Mouse (Mus musculus): ENCODE results near the gene Efcab11.

The Efcab11 gene

DNA sequence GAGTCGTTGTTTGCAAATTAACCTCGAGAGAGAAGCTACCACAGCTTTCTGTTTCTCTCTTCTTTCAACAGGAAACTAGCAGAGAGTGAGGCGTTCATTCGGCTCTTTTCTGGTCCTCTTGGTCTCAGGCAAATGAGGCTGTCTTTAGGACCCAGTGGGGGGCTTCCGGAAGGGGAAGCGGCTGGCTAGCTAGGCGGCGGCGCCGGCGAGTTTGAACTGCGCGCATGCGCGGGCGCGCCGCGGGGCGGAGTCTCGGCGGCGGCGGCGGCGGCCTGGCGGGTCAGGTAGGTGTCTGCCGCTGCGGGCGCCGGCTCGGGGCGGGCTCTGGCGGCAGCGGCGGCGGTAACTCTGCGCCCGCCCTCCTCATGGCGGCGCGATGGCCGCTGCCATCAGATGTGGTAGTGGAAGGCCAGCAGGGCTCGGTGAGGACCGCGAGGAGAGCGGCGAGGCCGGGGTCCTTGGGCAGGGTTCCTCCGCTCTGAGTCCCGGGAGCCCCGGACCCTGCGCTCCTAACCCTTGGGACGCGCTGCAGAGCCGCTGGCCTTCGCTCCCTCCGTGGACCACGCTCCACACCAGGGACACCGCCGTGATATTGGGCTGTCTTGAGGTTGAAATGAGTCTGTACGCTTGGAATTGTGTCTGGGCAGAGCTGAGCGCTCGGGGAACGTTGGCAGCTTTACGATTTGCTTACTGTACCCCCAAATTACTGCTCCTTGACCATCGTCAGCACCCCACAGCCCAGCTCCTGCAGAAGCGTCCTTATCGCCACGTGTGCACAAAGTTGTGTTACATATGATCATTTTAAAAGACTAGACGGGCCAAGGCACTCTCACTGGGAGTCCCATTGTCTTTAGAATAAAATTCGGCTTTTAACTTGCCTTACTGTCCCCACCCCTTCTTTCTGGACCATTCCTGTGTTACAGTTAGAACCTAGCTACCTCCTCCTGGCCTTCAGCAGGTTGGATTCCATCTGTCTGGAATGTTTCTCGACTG is at the start of gene Efcab11, which contains the start of gene Tdp1:
TSS of gene Efcab11 (minus strand) at position 171 of the 993 bp plus-strand sequence.
TSS of gene Tdp1 (plus strand) at position 249 of the 993 bp plus-strand sequence.
- DNase-seq (ENCODE audit: low read depth, low spot score), result peak; percentile 97

DNA sequence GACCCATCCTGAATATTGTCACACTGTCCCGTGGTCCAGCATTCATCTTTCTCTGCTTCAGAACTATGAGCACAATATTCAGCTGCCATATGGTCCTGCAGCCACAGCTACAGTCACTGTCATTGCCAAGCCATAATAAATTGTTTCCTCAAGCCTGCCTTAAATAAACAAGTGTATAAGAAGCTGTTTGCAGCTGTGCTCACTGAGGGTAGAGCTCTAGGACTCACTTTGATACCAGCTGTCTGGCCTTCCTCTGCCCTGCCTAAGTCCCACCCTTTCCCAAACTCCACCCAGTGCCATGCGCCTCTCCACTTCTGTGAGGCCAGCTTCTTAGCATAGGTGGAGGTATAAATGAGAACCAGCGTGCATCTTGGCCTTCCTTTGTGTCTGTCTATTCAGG is 49.4 kb upstream of the Efcab11 start:
- no peak for DNase-seq (ENCODE audit: low read depth, low spot score)

DNA sequence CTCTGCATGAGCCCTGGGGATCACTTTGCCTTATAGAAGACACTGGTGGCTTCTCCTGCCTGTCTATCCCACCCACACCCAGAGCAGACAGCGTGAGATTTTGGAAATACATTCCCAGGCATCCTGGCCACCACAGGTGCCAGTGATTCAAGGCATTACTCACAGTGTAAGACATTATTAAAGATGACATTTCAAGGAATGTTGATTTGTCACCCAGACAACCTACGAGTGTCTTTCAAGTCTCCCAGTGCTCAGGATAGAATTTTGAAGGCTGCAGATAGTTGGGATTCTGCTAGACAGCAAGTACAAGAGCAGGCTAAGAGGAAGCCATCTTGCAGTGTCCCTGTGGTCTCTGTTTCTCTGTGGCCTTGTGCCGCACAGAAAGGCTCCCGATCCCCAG is 48.0 kb upstream of the Efcab11 start:
- DNase-seq (ENCODE audit: low read depth, low spot score), result no peak

DNA sequence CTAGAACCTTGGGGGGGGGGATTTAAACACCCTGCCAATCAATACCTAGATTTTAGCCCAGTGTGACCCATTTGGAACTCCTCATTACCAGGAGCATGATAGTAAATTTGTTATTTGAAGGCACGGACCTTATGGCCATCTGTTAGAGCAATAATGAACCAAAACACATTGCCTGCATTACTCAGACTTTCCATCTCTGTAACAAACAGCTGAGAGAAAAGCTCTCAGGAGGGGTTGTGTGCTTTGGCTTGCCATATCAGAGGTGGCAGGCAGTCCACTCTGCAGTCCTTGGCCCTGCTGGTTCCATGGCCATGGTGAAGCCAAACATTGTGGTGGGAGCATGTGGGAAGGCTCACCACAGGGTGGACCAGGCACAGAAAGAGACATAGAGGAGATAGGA is 44.9 kb upstream of the Efcab11 start:
- no peak for DNase-seq (ENCODE audit: low read depth, low spot score)

GRCm38 (mm10) chr12:99928311-99928710 is 44.1 kb upstream of the Efcab11 start:
- DNase-seq (ENCODE audit: low read depth, low spot score), result no peak

GRCm38 (mm10) chr12:99923703-99924102 is 39.5 kb upstream of the Efcab11 start:
- DNase-seq (ENCODE audit: low read depth, low spot score), result no peak

- no peak for DNase-seq (ENCODE audit: low read depth, low spot score)
Observed at GRCm38 (mm10) chr12:99923131-99923606, 38.9 kb upstream of the Efcab11 start.

- DNase-seq (ENCODE audit: low read depth, low spot score), result peak; percentile 34
Observed at GRCm38 (mm10) chr12:99921045-99921444, 36.8 kb upstream of the Efcab11 start.

- DNase-seq (ENCODE audit: low read depth, low spot score), result no peak
Observed at GRCm38 (mm10) chr12:99919636-99920035, 35.4 kb upstream of the Efcab11 start.

GRCm38 (mm10) chr12:99917800-99918427 is 33.7 kb upstream of the Efcab11 start:
- no peak for DNase-seq (ENCODE audit: low read depth, low spot score)

- DNase-seq (ENCODE audit: low read depth, low spot score), result no peak
Observed at GRCm38 (mm10) chr12:99911466-99911865, 27.2 kb upstream of the Efcab11 start.

- no peak for DNase-seq (ENCODE audit: low read depth, low spot score)
Observed at GRCm38 (mm10) chr12:99904537-99904936, 20.3 kb upstream of the Efcab11 start.

DNA sequence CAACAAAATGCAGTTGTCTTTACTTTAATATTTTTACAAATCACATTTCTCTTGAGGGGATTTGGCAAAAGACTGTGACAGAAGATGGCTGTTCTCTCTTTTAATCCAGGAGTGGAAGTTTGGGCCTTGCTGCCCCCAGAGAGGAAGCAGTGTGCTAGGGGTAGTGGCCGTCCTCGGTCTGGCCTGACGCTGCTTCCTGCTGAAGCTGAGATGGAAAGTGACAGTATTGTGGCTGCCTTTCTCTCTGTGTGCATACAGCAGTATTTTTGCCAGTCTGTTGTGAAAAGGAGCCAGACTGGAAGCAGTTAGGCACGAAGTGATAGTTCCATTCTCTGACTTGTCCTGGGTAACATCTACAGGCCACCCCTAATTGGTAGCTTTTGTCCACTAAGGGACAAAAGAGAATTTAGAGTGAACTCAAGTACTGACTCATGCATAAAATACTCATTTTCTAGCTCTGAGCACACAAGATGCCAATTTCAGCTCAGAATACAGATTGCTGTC is 18.7 kb upstream of the Efcab11 start:
- DNase-seq (ENCODE audit: low read depth, low spot score), result no peak

- DNase-seq (ENCODE audit: low read depth, low spot score), result peak; percentile 10
Observed at GRCm38 (mm10) chr12:99901973-99902866, 18.0 kb upstream of the Efcab11 start.

GRCm38 (mm10) chr12:99899991-99900390 is 15.8 kb upstream of the Efcab11 start:
- DNase-seq (ENCODE audit: low read depth, low spot score), result peak; percentile 28

DNA sequence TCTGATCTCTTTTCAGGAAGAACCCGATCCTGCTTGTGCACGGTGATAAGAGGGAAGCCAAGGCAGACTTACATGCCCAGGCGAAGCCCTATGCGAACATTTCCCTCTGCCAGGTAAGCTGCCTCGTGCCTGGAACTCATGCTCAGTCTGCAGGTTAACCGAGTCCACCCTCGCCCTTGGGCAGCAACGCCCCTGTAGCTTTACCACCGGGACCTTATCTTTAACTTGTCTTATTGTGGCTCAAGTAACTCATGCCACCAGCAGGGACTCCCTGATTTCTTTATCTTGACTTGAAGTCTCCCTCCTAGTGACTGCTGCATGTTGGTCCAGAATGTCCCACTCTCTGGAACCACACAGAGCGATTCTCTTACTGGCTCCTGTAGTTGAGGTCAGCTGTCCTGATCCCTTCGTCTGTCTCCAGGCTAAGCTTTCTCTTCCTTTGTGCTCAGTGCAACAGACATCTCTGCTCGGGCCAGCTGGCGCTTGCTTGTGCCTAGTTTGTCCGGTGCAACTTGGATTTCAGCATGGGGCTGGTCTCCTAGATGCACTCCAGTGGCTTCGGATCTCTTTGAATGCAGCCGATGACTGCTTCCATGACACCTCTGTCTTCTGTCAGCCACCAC is 14.1 kb upstream of the Efcab11 start:
- DNase-seq (ENCODE audit: low read depth, low spot score), result no peak

DNA sequence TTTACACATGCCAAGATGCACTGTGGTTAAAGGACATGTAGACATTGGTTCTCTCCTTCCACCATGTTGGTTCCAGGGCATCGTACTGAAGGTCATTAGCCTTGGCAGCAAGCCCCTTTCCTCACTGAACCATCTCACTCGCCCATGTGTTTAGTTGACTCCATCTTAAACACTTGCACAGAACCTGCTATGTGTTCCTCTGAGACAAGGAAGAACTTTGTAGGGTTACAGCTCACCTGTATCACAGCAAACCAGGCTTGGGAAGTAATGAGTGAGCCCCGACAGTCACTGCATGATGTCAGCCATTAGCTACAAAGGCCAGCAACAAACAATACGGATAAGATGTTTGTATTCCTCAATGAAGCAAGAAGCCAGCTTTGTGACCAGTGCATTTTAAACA is 13.6 kb upstream of the Efcab11 start:
- no peak for DNase-seq (ENCODE audit: low read depth, low spot score)

DNA sequence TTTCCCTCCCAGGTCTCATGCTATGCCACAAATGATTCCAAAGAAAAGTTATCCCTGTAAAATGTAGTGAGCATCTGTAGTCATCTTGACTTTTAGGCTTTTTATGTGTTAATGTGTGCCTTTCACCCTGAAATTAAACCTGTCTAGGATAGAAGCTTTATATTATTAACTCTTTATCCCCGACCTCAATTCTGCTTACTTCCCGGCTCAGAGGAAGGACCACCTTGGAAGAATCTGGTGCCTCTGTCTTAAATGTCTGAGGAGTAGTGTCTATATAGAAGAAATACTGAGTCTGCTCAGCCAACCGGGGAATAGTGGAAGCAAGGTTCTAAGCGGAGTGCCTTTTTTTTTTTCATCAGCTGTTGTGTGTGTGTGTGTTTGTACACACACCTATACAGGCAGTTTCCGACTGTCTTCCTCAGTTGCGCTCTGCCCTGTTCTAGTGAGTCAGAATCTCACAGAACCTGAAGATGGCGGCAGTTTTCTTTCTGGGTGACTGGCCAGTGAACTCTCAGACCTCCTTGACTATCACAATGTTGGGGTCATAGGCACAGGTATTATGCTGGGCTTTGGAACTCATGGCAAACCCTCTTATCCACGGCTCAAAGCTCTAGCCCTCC is 1.2 kb upstream of the Efcab11 start:
- peak; percentile 62 for DNase-seq (ENCODE audit: low read depth, low spot score)

DNA sequence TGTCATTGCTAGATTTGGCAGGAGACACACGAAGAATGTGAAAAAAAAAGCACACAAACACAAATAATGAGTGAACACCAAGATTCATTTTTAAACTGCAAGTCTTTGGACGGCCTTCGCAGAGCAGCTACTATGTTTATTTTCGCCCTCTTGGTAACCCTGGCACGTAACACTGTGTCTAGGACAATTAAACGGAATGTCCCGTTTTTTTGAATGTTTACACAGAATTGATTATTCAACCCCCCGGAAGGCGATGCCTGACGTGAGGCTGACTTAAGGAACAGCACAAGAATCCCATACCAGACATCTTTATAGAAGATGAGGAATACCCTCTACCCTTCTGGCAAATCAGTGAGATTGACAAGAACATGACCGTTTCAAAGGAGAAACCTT is 530 bp downstream of the Efcab11 start:
- DNase-seq (ENCODE audit: low read depth, low spot score), result no peak

DNA sequence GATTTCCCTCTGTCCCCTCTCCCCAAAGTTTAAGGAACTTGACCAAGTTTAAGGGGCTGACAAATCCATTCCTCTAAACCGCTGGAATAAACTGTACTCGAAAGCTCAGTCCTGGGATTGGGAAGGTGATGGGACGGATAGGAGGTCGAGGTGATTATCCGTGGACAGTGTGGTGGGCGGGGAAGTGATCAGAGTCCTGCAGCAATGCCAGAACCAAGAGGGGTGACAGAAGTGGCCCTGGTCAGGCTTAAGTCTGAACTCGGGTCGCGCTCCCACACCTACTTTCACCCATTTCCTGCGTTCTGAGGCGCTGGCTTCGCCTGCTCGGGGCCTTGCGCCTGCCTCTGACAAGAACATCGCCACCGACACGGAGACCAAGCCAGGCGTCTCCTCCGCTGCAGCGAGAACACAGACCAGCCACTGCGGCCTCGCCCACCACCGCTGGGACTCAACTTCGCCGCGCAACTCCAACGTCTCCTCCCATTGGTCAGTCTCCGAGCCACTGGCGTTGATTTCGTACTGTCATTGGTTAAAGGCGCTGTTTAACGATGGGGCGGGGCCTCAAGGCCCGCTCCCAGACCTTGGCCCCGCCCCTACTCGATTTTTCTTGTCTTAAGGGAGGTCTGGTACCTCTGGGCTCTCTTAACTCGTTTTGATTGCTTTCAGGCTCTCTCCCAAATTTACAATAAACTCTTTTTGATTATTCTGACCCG is 1.1 kb downstream of the Efcab11 start:
- peak; percentile 97 for DNase-seq (ENCODE audit: low read depth, low spot score)

Measured in A20 (cell line).